Mouse (Mus musculus) liver, embryonic 15.5 days (tissue): Measurements from ENCODE around the gene Fignl2. TPM values are rescaled to one million over a fixed set of nuclear protein-coding genes. Genes with fewer than 3 reads are reported as not detected.

Source experiments
- ATAC-seq: fragments of 200-750 bp; cut with Nextera tagmentation; 2 replicates; pipeline ENCODE4 v1.8.0; 2017; ENCODE audit warnings: moderate number of reproducible peaks, mild to moderate bottlenecking, moderate library complexity; ENCODE audit not compliant: insufficient read depth
- H3K27ac ChIP-seq: fragments of 300-500 bp; sonication (generic); replicated peaks from 2 replicates; pipeline ENCODE4 v1.5.1; 2015; ENCODE audit warnings: mild to moderate bottlenecking, inconsistent platforms
- H3K27me3 ChIP-seq: fragments of 300-500 bp; sonication (generic); 2 replicates; pipeline ENCODE4 v1.6.1; 2015; ENCODE audit warnings: mild to moderate bottlenecking, inconsistent platforms
- H3K36me3 ChIP-seq: fragments of 300-500 bp; sonication (generic); replicated peaks from 2 replicates; pipeline ENCODE4 v1.6.1; 2015; ENCODE audit warnings: moderate library complexity, mild to moderate bottlenecking, inconsistent platforms
- H3K4me1 ChIP-seq: fragments of 300-500 bp; sonication (generic); replicated peaks from 2 replicates; pipeline ENCODE4 v1.6.1; 2015; ENCODE audit warnings: inconsistent platforms
- H3K4me2 ChIP-seq: fragments of 300-500 bp; sonication (generic); 2 replicates; pipeline ENCODE4 v1.6.1; 2015; ENCODE audit warnings: moderate library complexity, mild to moderate bottlenecking, inconsistent platforms
- H3K4me3 ChIP-seq: fragments of 300-500 bp; sonication (generic); replicated peaks from 2 replicates; pipeline ENCODE4 v1.5.1; 2015; ENCODE audit warnings: mild to moderate bottlenecking, inconsistent platforms
- H3K9ac ChIP-seq: fragments of 300-500 bp; sonication (generic); 2 replicates; pipeline ENCODE4 v1.6.1; 2015; ENCODE audit warnings: moderate library complexity, mild to moderate bottlenecking, inconsistent platforms
- H3K9me3 ChIP-seq: fragments of 300-500 bp; sonication (generic); replicated peaks from 2 replicates; pipeline ENCODE4 v1.6.1; 2016; ENCODE audit warnings: inconsistent platforms
- WGBS: fragments of 180-500 bp; shearing (Covaris S2); methylation state at CpG from one replicate; pipeline ENCODE4 v1.1.7; 2015; ENCODE audit warnings: mixed read lengths; ENCODE audit not compliant: insufficient replicate concordance; 5-methylcytosine and 5-hydroxymethylcytosine counted together
- polyA plus RNA-seq: library from polyadenylated mRNA; unstranded; fragments of >200 nt; fragmentation: Nextera tagmentation; extraction: Ambion mirVana; gene quantifications from 2 replicates; pipeline ENCODE4 v1.2.1, GENCODE M21; 2015

The Fignl2 gene
- polyA plus RNA-seq, 1 experiment from 2014 or later: 0.08 TPM

DNA sequence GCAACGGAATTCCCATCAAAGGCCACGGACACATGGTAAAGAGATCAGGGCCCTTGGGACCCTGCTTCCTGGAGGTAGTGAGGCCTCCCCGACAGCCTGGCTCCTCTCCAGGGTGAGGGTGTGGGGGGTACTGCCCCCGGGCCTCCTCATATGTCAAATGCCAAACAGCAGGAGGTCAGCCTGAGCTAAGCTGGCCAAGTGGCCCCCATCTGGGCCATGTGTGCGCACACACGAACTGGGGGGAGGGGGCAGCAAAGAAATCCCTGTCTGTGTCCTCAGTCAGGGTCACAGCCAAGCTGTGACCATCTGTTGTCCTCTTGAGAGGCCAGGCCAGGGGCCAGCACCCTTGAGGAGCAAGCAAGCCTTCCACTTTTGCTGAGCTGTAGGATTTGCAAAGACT lies 13.3 kb downstream of the Fignl2 start:
- Histone ChIP-seq H3K27ac (no peak overlapping the region), H3K9me3 (no peaks in the 10 kb centered on the region), H3K4me1 (peaks cover 16% of the 10 kb centered on the region), H3K4me3 (no peak overlapping the region), H3K36me3 (no peaks in the 10 kb centered on the region), H3K27me3 (no peaks in the 10 kb centered on the region), H3K9ac (no peak overlapping the region), H3K4me2 (no peak overlapping the region)
- ATAC-seq: no peak
- 56% methylated on average over 6 of the region's 6 CpGs for WGBS

- no peak for ATAC-seq
- 63% methylated on average over 11 of the region's 11 CpGs for WGBS
Measured at GRCm38 (mm10) chr15:101060280-101060852, 18.0 kb downstream of the Fignl2 start.

GRCm38 (mm10) chr15:101059570-101060279 lies 18.6 kb downstream of the Fignl2 start:
- no peak overlapping the region for H3K9ac ChIP-seq
- no peaks in the 10 kb centered on the region for H3K4me1 ChIP-seq
- H3K4me2 ChIP-seq: no peak overlapping the region
- no peak for ATAC-seq
- 48% methylated on average over 9 of the region's 9 CpGs for WGBS
- peaks cover 25% of the 10 kb centered on the region for H3K27me3 ChIP-seq
- H3K4me3 ChIP-seq: no peak overlapping the region
- H3K9me3 ChIP-seq: no peaks in the 10 kb centered on the region
- H3K27ac ChIP-seq: no peak overlapping the region
- H3K36me3 ChIP-seq: no peaks in the 10 kb centered on the region

More at GRCm38 (mm10) chr15:101060280-101060852, 18.0 kb downstream of the Fignl2 start:
- H3K4me3 ChIP-seq: no peak overlapping the region
- no peak overlapping the region for H3K4me2 ChIP-seq
- H3K9me3 ChIP-seq: no peaks in the 10 kb centered on the region
- H3K27ac ChIP-seq: no peak overlapping the region
- H3K27me3 ChIP-seq: peaks cover 19% of the 10 kb centered on the region
- no peaks in the 10 kb centered on the region for H3K36me3 ChIP-seq
- no peaks in the 10 kb centered on the region for H3K4me1 ChIP-seq
- no peak overlapping the region for H3K9ac ChIP-seq

DNA sequence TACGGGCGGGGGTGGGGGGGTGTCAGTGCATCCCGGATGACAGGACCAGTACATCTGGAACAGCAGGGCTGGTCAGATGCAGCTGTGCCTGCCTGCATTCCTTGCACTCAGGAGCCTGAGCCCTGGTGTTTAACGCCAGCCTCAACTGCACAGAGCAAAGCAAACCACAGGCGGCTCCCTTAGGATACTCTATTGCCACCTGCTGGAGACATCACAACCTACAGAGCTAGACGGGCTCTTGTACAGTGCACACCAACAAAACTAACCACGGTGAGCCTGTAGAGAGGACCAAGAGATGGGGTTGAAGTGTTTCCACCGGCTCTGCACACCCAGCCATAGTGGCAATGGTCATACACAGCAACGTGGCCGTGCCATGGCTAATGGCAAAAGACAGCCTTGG lies 22.1 kb downstream of the Fignl2 start:
- Histone ChIP-seq H3K36me3 (no peaks in the 10 kb centered on the region), H3K9me3 (no peaks in the 10 kb centered on the region), H3K27me3 (peaks cover 60% of the 10 kb centered on the region), H3K4me1 (0 out of 2 replicates have a peak, but pooled peaks cover 9% of the 10 kb centered on the region), H3K4me2 (no peak overlapping the region), H3K9ac (no peak overlapping the region), H3K27ac (no peak overlapping the region), H3K4me3 (no peak overlapping the region)
- no peak for ATAC-seq
- WGBS: 34% methylated on average over 10 of the region's 10 CpGs

GRCm38 (mm10) chr15:101054541-101054940 lies 23.8 kb downstream of the Fignl2 start:
- Histone ChIP-seq H3K27ac (no peak overlapping the region), H3K9ac (no peak overlapping the region), H3K4me2 (no peak overlapping the region), H3K4me3 (no peak overlapping the region), H3K36me3 (no peaks in the 10 kb centered on the region), H3K27me3 (peaks cover 77% of the 10 kb centered on the region), H3K9me3 (no peaks in the 10 kb centered on the region), H3K4me1 (0 out of 2 replicates have a peak, but pooled peaks cover 9% of the 10 kb centered on the region)
- no peak for ATAC-seq
- 65% methylated on average over 10 of the region's 10 CpGs for WGBS

DNA sequence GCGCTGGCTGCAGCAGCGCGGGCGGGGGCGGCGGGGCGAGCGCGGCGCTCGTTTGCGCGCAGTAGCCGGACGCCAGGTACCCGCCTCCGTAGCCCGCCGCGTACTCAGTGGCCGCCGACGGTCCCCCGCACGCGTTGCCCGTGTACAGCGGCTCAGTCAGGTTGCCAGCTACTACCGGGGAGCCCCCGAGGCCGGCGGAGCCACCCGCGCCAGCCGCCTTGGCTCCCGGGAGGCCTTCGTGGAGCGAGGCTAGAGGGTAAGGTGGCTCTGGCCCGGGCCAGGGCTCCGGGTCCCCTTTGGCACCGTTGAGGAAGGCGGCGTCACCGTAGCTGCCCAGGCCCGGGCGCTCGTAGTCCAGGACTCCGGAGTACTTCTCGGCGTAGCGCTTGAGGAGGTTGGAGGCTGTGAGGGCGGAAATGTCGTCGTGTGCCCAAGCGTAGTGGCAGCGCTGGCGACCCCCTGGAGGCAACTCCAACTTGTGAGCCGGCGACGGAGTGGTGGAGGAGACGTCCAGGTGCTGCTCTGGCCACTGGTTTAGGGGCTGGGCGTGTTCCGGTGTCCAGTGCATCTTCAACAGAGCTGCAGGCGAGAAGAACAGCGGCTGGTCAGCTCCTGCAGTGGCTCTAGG lies 24.4 kb downstream of the Fignl2 start:
- Histone ChIP-seq H3K4me2 (peak overlapping the region; percentile 47), H3K9me3 (no peaks in the 10 kb centered on the region), H3K27me3 (peaks cover 83% of the 10 kb centered on the region), H3K36me3 (no peaks in the 10 kb centered on the region), H3K27ac (no peak overlapping the region), H3K9ac (no peak overlapping the region), H3K4me1 (0 out of 2 replicates have a peak, but pooled peaks cover 9% of the 10 kb centered on the region), H3K4me3 (peak overlapping the region; percentile 29)
- WGBS: 16% methylated on average over 65 of the region's 65 CpGs
- ATAC-seq: no peak

GRCm38 (mm10) chr15:101052560-101053501 lies 25.5 kb downstream of the Fignl2 start:
- H3K36me3 ChIP-seq: no peaks in the 10 kb centered on the region
- peaks cover 94% of the 10 kb centered on the region for H3K27me3 ChIP-seq
- H3K27ac ChIP-seq: no peak overlapping the region
- 0 out of 2 replicates have a peak, but pooled peaks cover 9% of the 10 kb centered on the region for H3K4me1 ChIP-seq
- H3K9ac ChIP-seq: no peak overlapping the region
- peak overlapping the region; percentile 47 for H3K4me2 ChIP-seq
- no peak for ATAC-seq
- peak overlapping the region; percentile 29 for H3K4me3 ChIP-seq
- H3K9me3 ChIP-seq: no peaks in the 10 kb centered on the region
- WGBS: 18% methylated on average over 119 of the region's 120 CpGs

GRCm38 (mm10) chr15:101051869-101052268 lies 26.5 kb downstream of the Fignl2 start:
- Histone ChIP-seq H3K4me3 (no peak overlapping the region), H3K27me3 (peaks cover 99% of the 10 kb centered on the region), H3K4me1 (peaks cover 12% of the 10 kb centered on the region), H3K27ac (no peak overlapping the region), H3K4me2 (no peak overlapping the region), H3K9ac (no peak overlapping the region), H3K9me3 (no peaks in the 10 kb centered on the region), H3K36me3 (no peaks in the 10 kb centered on the region)
- ATAC-seq: no peak
- 45% methylated on average over 10 of the region's 10 CpGs for WGBS

DNA sequence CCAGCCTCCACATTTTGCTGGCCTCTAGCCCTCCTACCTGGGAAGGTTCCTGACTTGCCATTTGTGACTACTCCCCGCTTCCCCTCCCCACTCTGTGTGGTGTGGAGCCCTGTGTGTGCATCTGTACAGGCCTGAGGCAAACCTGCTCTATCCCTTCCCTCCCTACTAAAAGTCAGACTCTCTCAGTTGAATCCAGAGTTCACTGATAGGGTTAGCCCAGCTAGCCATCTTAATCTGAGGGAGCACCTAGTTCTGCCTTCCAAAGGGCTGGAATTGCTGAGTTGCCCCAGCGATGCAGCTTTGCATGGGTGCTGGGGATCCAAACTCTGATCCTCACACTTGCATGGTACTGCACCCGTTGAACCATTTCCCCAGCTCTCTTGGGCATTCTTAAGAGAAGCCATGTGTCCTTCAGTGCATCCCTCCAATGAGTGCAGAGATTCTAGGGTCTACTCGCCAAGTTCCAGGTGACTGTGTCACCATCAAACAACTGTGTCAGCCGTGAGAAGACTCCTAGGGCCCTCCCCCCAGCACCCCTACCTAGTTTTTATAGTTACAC lies 29.9 kb downstream of the Fignl2 start:
- no peak overlapping the region for H3K4me3 ChIP-seq
- no peak overlapping the region for H3K4me2 ChIP-seq
- no peaks in the 10 kb centered on the region for H3K36me3 ChIP-seq
- peaks cover 100% of the 10 kb centered on the region for H3K27me3 ChIP-seq
- no peak overlapping the region for H3K9ac ChIP-seq
- no peaks in the 10 kb centered on the region for H3K9me3 ChIP-seq
- H3K4me1 ChIP-seq: peaks cover 17% of the 10 kb centered on the region
- H3K27ac ChIP-seq: no peak overlapping the region
- ATAC-seq: no peak
- 40% methylated on average over 5 of the region's 5 CpGs for WGBS

DNA sequence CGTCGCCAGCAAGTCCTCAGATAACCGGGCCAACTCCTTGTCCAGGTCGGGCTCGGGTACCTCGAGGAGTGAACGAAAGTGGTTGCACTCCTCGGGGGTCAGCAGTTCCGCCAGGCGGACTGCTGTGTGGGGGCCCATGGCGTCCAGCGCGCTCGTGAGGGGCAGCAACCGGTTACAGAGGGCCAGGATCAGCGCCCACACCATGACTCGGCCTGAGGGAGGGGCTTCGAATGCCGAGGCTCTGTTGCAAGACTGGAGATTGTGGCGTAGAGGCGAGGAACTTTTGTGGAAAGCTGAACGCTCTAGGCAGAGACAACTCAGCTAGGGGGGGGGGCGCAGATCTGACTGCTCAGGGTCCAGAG lies 31.2 kb downstream of the Fignl2 start, which contains the start of gene Gm47841:
TSS of gene Gm47841 (minus strand) at position 204 of the 362 bp plus-strand sequence.
- no peaks in the 10 kb centered on the region for H3K36me3 ChIP-seq
- peak within 1 kb of the TSS; percentile 37 for H3K4me3 ChIP-seq
- no peak within 1 kb of the TSS for H3K27ac ChIP-seq
- 3% methylated on average over 22 of the region's 23 CpGs for WGBS
- peaks cover 96% of the 10 kb centered on the region for H3K27me3 ChIP-seq
- H3K9me3 ChIP-seq: no peaks in the 10 kb centered on the region
- H3K4me2 ChIP-seq: peak within 1 kb of the TSS; percentile 60
- no peak for ATAC-seq
- peaks cover 12% of the 10 kb centered on the region for H3K4me1 ChIP-seq
- H3K9ac ChIP-seq: no peak within 1 kb of the TSS
